Mouse (Mus musculus) left cerebral cortex, adult 2 months (tissue): ENCODE measurements at regions not wholly inside any gene's neighbourhood (a gene's known extent, or its start where the extent isn't known, plus 50 kb on each side); places are given as distances from the start of the nearest gene placed in this dataset.

Experiments
- DNase-seq, 2 experiments: peaks; one replicate each; pipeline ENCODE4 v3.0.0; 2021 to 2022; ENCODE audit warnings: low spot score in 2 of 2, mixed read lengths in 1 of 2; ENCODE audit errors: extremely low spot score in 1 of 2
- H3K27ac ChIP-seq: fragments of 200-600 bp; 2 replicates; pipeline ENCODE4 v1.8.1; 2022
- H3K4me3 ChIP-seq: fragments of 200-600 bp; 2 replicates; pipeline ENCODE4 v1.8.1; 2022
- CTCF ChIP-seq: fragments of 200-600 bp; IDR thresholded peaks from 2 replicates; pipeline ENCODE4 v1.8.1; 2022; ENCODE audit warnings: antibody characterized with exemption, mild to moderate bottlenecking, moderate library complexity
- intact Hi-C: fragments of 180-260 bp; cut with DNase I; formaldehyde crosslinking; loops from one replicate; pipeline ENCODE4 v1.15.1; 2025
- microRNA-seq, 2 experiments: library from miRNA; unstranded; fragments of <30 nt; microRNA quantifications; one replicate each; pipeline ENCODE4 v1.2.0; 2021

GRCm38 (mm10) chr1:73084946-73085345 is 69.2 kb upstream of the Tnp1 start:
- intact Hi-C loops: no loop called here
- Histone ChIP-seq H3K4me3 (no peak overlapping the region), H3K27ac (no peak overlapping the region)
- no peak for DNase-seq
- TF ChIP-seq CTCF: no peak

GRCm38 (mm10) chr1:73083396-73083795 is 67.7 kb upstream of the Tnp1 start:
- Histone ChIP-seq H3K27ac (no peak overlapping the region), H3K4me3 (no peak overlapping the region)
- intact Hi-C loops: no loop called here
- no peak for TF ChIP-seq CTCF
- DNase-seq: no peak

GRCm38 (mm10) chr1:73079518-73079917 is 63.8 kb upstream of the Tnp1 start:
- intact Hi-C loops: no loop called here
- Histone ChIP-seq H3K27ac (no peak overlapping the region), H3K4me3 (no peak overlapping the region)
- TF ChIP-seq CTCF: no peak
- no peak for DNase-seq

- H3K27ac ChIP-seq: no peak overlapping the region
- no peak for TF ChIP-seq CTCF
- no peak for DNase-seq
- intact Hi-C loops: no loop called here
- no peak overlapping the region for H3K4me3 ChIP-seq
Observed at GRCm38 (mm10) chr1:73077156-73077555, 61.4 kb upstream of the Tnp1 start.

- intact Hi-C loops: no loop called here
- DNase-seq: no peak
- no peak overlapping the region for H3K27ac ChIP-seq
- H3K4me3 ChIP-seq: no peak overlapping the region
- no peak for TF ChIP-seq CTCF
Observed at GRCm38 (mm10) chr1:73075699-73076373, 60.1 kb upstream of the Tnp1 start.

- no peak for DNase-seq
- TF ChIP-seq CTCF: no peak
- intact Hi-C loops: no loop called here
- Histone ChIP-seq H3K27ac (no peak overlapping the region), H3K4me3 (no peak overlapping the region)
Observed at GRCm38 (mm10) chr1:73075159-73075558, 59.5 kb upstream of the Tnp1 start.

- DNase-seq: no peak
- intact Hi-C loops: no loop called here
Observed at GRCm38 (mm10) chr1:73074525-73074924, 58.8 kb upstream of the Tnp1 start.

GRCm38 (mm10) chr1:73072237-73072904 is 56.7 kb upstream of the Tnp1 start:
- no peak for DNase-seq
- intact Hi-C loops: no loop called here

More at GRCm38 (mm10) chr1:73074525-73074924, 58.8 kb upstream of the Tnp1 start:
- Histone ChIP-seq H3K27ac (no peak overlapping the region), H3K4me3 (no peak overlapping the region)
- TF ChIP-seq CTCF: no peak

GRCm38 (mm10) chr1:73070126-73070525 is 54.4 kb upstream of the Tnp1 start:
- intact Hi-C loops: no loop called here
- no peak for TF ChIP-seq CTCF
- no peak for DNase-seq
- H3K27ac ChIP-seq: no peak overlapping the region
- H3K4me3 ChIP-seq: no peak overlapping the region

More at GRCm38 (mm10) chr1:73072237-73072904, 56.7 kb upstream of the Tnp1 start:
- Histone ChIP-seq H3K27ac (no peak overlapping the region), H3K4me3 (no peak overlapping the region)
- TF ChIP-seq CTCF: no peak

Small RNA genes in the stretch of these regions (microRNA-seq; reads per million reads assigned to microRNA genes)
- gene Mir6351: 0 reads per million in 2 experiments
